Mouse (Mus musculus) lung, postnatal 25 days (tissue): ENCODE measurements around the gene Ppme1.
A peak's percentile ranks its signal among the peaks of the same experiment; 100 is the strongest.

Experiments
- DNase-seq: peaks from one replicate; pipeline ENCODE4 v3.0.0; 2022; ENCODE audit warnings: low spot score

Ppme1 gene

DNA sequence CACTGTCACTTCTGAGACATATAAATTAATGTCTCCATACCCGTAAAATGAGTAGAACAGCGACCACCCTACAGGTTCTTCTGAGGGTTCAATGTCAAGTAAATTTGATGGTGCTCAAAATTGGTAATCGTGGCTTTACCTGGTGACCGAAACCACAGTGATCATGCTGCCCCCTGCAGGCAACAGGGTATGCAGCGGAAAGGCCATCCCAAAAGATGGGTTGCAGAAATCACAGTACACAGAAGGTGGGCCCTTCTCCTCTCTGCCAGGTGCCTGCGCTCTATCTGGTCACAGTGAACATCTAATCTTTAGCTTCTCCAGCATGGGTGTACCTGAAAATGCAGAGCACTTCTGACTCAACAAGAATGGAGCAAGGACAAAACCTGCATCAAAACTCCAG lies 46.6 kb downstream of the Ppme1 start:
- DNase-seq: peak; percentile 32

DNA sequence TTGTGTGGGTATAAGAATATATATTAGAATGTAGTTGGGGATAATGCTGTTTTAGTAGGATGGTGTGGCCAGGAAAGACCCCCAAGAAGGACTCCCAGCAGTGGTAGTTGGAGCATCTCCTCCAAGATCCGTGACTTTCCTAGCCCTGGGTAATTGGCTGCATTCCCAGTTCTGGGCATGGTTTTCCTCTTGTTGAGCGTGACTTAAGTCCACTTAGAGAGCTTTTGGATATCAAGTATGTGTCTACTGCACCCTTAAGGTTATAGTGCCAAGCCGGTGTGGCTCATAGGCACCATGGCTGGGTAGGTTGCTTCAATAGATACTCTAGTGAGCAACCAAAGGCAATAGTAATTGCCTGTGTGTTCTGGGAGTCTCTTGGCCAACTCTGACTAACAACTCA lies 48.4 kb downstream of the Ppme1 start:
- peak; percentile 61 for DNase-seq

DNA sequence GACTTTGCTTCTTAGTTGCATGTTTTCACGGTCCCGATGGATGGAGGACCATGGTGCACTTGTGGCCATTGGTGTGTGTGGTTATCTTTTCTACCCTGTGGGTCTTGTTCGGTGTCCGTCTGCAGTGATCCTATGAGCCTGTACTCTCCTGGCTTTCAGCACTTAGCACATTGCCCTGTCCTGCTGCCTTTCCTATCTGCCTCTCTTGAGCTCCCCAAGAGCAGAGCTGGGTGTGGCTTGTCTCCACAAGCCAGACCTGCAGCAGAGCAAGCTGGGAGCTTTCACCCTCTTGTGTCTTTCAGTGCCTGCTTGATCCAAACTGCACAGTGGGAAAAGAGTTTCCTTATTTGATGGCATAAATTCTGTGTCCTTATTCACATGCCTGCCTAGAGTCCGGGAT lies 54.6 kb downstream of the Ppme1 start:
- DNase-seq: no peak

DNA sequence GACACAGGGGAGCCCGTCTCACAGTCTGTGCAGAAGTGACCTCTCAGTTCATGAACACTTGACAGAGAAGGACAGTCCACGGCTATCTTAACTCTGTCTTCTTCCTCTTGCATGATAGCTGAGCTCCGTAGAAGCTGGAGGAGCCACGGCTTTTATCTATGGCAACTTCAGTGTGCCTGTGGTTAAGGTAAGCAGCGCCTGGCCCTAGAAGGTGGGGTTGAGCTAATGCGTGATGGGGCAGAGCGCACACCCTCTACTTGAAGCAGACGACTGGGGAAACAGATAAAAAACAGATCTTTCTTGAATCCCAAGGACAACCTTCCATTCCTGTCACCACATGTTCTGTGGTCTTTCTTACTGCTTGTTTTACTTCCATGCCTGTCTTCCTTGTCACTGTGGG lies 55.2 kb downstream of the Ppme1 start:
- no peak for DNase-seq

DNA sequence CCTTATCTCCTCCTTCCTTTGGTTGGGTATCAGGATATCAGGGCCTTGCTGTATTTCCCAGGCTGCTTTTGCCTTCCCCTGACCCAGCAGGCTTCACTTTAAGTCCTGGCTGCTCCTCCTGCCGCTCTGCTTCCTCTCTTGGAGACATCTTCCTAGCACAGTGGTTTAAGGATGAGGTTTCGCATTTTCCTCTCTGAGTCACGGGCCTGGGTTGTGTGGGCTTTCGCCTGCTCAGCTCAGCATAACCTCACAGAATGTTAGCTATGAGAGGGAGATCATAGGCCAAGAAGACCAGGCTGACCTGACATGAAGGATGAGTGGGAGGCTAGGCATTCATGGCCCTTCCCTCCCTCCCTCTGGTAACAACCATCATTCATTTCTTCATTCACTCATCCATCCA lies 59.4 kb downstream of the Ppme1 start:
- no peak for DNase-seq

DNA sequence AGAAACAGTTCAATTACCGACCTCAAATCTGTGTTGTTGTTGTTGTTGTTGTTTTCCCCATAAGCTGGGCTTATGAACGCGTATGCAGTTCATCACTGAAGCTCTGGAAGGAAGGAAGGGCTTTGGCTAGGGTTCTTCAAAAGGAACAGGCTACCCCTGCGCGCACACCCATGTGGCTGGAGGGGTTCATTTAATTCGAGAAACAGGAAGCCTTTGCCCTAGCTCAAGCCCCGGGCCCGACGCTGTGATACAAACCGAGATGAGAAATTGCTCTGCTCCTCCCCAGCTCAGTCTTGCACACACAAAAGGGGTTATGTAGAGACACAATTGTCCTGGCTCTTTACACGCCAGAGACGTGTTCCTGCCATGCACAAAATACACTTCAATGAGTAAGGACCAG lies 61.8 kb downstream of the Ppme1 start:
- no peak for DNase-seq

DNA sequence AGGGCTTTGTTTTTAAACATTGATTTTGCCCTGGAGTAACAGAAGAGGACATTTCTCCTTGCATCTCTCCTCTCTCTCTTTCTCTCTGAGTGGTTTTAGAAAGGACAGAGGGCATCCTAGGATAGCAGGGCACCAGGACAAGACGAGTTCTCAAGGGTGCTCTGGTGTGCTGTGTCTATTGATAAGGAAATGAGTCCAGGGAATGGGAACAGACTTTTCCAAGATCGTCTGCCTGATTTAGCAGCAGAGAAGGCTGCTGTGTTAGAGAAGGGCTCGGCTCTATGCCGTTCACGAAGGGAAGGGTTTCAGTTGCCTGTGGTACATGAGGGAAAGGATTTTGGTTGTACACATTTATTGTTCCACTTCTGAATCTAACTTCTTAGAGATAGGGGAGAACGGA lies 62.4 kb downstream of the Ppme1 start:
- DNase-seq: no peak

DNA sequence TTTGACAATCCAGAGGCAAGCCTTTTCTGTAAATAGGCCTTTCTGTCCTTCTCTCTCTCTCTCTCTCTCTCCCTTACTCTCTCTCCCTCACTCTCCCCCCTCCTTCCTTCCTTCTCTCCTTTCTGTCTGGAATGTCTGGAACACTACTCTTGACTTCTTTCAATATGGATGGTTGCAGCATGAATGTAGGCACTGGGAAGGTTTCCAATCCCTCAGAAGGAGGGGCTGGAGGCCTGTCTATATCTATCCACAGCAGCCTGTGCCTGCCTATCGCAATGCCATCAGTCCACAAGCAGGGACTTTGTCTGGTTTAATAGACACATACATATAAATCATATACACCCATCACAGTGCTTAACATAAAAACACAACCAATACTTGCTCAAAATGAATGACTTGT lies 62.9 kb downstream of the Ppme1 start:
- DNase-seq: no peak

DNA sequence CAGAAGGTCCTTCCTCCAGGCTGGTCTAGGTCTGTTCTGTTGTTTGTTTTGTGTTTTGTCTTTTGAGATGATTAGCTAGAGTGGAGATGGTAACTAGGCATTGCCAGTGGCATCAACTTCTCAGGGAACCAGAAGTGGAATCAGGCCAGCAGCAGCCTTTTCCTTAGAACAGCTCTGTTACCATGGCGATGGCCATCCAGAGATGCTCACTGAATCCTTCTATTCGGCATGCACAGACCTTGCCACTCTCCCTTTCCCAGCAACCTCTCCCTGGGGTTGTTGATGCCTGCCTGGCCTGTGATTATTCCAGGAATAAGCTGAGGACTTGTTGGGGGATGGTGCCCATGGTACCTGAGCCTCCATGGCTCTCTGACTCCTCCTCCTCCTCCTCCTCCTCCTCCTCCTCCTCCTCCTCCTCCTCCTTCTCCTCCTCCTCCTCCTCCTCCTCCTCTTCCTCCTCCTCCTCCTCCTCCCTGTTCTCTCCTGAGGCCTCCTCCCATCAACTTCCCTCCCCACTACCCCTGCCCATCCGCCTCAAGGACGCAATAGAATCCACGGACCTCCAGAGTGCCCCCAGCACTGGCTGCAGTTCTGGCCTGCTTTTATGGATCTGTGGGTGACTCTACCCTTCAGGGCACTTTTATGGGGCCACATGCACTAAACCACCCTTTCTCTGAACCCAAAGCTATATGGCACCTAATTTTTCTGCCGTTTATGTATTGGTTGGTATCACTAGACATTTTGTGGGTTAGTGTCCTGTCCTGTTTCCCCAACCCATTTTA lies 64.0 kb downstream of the Ppme1 start:
- no peak for DNase-seq

DNA sequence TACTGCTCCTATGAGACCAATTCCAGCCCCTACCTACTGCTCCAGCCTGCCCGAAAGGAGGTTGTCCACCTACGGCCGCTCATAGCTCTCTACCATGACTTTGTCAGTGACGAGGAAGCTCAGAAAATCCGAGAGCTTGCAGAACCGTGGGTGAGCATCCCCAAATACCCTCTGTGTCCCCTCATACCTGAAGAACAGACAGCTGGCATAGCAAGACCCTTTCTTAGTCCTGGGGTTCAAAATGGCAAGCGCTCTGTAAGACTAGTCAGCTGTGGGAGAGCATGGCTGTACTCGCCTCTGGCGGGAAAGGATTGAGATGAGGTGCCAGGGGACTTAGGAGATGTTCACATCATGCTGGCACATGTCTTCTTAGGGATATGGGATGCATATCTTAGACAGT lies 66.2 kb downstream of the Ppme1 start:
- no peak for DNase-seq

DNA sequence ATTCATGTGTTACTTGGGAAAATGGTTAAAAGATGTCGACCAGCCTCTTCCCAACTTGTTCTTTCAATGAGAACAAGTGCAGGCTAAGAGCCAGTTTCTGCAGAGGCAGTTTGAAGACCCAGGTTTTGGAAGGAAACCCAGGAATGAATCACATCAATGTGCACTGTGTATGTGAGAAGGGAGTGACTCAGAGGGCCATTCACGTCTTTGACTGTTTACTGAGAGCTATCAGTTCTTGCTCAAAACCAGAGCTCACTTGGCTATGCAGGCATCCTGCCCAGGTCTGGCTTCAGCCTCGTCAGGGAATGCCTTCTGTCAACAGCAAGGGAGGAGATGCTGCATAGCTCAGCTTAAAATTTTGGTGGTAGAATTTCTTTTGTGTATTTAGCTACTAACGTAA lies 69.8 kb downstream of the Ppme1 start:
- peak; percentile 47 for DNase-seq

DNA sequence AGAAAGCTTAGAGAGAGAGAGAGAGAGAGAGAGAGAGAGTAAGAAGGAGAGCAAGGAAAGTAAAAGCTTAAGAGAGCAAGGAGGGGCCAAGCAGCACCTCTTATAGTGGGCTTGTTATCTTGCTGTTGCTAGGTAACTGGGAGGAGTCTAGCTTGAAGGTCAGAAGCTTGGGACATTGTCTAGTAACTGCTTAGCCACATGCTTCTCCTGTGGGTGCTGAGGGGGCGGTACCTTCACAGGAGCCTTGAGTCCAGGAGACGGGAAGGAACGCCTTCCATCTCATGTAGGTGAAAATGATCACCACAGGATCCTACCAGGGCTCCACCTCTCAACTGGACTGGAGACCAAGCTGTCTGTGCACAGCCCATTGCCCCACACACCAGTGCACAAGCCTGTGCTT lies 70.7 kb downstream of the Ppme1 start:
- no peak for DNase-seq

DNA sequence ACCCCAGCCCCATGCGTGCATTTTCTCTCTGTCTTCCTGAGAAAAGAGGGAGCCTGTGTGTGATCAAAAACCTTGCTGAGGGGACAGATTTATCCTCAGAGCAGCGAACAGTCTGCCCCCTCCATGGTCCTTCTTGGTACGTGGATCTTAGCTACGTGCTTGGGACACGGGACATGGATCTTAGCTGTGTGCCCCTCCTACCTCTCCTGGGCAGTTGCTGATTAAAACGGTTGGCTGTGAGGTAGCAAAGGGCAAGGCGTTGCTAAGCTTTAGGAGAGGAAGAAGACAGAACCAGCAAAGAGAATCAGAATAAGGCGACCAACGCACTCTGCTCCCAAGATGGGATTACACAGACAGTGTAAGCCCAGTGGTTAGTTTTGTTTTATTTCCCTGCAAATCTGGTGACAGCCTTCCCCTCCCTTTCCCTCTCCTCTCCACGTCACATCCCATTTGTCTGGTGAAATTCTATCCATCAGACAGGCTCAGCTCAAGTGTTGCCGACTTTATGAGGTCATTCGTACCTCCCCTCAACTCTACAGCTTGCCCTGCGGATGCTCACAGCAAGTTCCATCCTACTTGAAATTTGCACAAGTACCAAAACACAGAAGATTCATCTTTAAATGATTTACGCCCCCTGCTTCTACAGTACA lies 73.1 kb downstream of the Ppme1 start:
- no peak for DNase-seq

DNA sequence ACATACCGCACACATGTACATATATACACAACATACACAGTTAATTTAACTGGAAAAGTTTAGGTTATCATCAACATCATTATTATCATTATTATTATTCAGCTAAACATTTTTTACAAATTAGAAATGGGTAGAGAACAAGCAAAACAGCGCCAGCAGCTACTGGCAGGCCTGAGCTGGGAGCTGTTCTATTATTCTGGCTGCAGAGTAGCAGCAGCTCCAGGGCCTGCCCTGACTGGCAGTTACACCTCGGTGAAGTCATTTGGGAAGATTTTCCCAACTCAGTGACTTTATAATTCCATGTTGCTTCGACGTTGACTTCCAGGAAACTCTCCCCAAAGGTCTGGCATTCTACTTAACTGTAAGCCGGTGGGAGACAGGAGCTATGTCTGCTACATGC lies 75.4 kb downstream of the Ppme1 start:
- DNase-seq: no peak

DNA sequence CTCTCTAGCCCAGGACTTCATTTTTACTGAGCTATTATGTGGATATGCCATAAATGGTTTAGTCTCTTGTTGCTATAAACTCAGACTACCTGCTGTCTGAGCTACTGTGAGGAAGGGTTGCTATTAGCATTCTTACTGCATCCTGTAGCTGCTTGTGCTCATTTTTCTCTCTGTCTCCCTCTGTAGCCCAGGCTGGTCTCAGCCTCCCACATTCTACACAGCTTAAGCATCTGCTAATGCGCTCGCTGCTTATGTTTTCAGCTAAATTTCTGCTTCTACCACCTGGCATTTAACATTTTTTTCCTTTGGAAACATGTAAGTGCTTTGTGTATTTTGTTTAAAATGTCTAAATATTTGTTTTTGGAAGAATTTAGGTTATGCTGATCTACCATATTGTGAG lies 76.4 kb downstream of the Ppme1 start:
- no peak for DNase-seq

DNA sequence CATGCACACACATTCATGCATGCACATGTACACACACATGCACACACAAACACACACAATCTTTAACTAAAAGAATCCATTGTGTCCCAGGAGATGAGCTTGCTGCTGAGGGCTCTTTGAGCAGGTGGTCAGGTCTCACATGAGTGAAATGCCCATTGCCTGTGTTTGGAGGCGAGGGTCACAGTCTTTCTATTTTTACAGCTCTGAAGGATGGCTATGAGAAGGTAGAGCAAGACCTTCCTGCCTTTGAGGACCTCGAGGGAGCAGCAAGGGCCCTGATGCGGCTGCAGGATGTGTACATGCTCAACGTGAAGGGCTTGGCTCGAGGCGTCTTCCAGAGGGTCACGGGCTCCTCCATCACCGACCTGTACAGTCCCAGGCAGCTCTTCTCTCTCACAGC lies 78.6 kb downstream of the Ppme1 start:
- no peak for DNase-seq

DNA sequence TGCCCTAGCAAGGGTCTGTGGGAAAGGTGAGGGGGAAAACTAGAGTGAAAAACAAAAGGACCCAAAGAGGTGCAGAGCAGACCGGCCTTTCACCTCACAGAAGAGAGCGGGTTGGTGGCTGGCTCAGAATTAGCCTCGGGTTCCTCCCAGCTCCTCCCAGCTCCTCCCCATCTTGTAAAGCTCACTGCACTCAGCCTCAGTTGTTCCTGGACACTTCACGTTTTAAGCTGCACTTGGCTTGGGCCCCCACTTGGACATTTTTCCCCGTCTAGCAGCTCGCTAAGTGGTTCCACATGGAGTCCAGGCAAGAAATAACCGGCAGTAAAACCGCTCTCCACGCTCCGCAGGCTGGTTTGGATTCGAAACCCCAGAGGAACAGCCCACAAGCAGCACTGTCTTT lies 83.5 kb downstream of the Ppme1 start:
- DNase-seq: peak; percentile 55

DNA sequence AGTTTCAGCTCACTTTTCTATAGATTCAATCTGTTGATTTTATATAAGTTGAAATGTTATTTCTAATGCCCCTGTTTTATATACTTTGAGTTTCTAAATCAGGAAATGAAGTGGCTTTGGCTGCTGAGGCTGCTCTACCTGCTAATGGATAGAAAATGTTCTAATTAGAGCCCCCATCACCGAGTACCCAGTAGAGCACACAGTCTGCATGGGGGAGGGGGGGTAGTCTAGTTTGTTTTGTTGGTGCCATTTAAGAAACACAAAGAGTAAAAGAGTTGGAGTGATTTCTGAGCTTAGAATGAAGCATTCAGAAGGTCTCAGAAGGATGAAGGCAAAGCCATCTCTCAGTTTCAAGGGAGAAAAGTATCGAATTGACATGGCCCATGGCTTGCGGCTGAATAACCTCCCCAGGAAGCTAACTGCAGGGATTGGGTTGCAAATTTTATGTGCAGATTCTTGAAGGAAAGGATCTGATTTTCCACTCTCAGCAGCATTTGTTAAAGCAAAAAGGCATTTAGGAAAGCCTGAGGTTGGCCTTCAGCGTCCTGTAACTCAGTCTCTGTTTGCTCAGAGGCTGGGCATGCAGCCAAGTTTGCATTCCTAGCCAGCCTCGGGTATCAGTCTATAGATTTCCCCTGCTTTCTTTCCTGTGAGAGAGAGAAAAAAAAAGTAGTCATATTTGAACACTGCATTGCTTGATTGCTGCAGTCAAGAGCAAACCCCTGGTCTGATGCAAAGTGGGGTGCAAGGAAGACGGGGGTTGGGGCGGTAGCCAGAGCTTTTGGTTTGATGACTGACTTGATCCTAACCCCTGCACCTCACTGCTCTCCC lies 84.1 kb downstream of the Ppme1 start:
- peak; percentile 49 for DNase-seq

DNA sequence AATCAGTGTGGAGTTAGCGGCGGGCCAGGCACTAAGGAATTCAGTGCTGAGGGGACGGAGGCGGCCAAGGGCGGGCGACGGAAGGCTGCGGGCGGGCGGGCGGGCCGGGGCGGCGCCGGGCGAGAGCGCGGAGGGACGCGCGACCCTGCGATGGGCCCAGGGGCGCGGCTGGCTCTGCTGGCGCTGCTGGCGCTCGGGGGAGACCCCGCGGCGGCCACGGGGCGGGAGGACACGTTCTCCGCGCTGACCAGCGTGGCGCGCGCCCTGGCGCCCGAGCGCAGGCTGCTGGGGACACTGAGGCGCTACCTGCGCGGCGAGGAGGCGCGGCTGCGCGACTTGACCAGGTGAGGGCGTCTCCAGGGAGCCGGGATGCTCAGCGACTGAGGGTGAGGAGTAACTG lies 86.7 kb downstream of the Ppme1 start, which contains the start of gene P4ha3:
TSS of gene P4ha3 (plus strand) at position 138 of the 400 bp plus-strand sequence.
- peak; percentile 11 for DNase-seq

DNA sequence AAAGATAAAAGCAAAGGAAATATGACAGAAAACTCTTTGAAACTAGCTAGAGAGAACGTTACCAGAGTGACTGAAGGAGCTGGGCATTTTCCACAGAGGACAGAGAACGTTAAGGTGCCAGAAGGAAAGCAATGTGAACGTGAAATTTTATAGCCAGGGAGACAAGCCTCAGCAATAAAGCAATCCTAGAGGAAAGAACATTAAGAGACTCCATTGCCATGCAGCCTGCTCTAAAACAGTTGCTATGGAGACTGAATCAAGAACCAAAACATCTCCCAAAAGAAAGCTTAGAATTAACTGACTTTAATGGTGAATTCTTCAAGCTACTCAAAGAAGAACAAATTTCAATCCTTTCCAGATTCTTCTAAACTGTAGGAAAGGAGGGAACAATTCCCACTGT lies 88.8 kb downstream of the Ppme1 start:
- DNase-seq: no peak

DNA sequence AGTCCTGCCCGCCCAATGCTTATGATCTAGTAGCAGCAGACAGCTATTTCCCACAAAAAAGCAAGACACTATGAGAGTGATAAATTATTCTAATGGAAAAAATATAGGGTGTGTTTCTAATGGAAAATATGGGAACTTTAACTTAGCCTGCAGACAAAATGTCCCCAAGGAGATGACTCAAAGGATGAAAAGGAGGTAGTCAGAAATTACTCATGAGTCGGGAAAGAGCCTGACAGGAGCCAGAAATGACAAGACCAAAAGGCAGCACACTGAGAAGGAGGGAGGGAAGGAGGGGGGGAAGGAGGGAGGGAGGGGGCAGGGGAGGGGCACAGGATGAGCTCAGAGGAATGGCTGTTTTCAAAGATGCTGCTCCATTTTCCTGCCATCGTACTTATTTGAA lies 90.5 kb downstream of the Ppme1 start:
- DNase-seq: no peak

DNA sequence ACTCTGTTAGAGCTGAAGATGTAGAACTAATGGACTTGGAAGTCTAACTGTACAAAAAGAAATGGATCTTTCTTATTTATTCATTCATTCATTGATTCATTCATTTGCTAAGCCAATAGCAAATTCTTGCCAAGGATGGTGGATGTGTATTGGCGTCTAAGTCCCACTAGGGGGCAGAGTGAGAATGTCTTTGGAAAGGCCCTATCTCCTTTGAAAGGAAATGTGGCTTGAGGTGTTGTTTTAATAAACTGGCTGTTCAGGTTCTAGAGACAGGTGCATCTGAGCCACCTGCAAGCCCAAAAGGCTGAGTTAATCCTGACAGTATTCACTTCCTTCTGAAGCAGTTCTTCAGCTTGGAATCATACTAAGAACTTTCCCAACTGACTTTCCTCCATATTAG lies 92.3 kb downstream of the Ppme1 start:
- peak; percentile 59 for DNase-seq
